Mouse (Mus musculus): Measurements from ENCODE around the gene Trpv2.

- TF ChIP-seq CTCF (conservative IDR thresholded peaks at IDR 0.05; ENCODE audit: insufficient read depth, insufficient read length, low read depth, low read length) (no peak), POLR2A (IDR thresholded peaks at IDR 0.05; ENCODE audit: low read depth, low read length) (no peak)
These were observed 72.8 kb downstream of the Trpv2 start for GRCm38 (mm10) chr11:62646958-62647515.
